Mouse (Mus musculus) urinary bladder, adult 18-20 months (tissue): ENCODE results near the gene Pcnx4.

Experiments used
- DNase-seq, 2 experiments: peaks; one replicate each; pipeline ENCODE4 v3.0.0; 2022; ENCODE audit warnings: low spot score in 2 of 2, mixed read lengths in 2 of 2

The Pcnx4 gene

GRCm38 (mm10) chr12:72536021-72536597 is at the start of gene Pcnx4:
TSS of gene Pcnx4 (plus strand) at chr12:72536383.
- peak; percentile 95 to 97 for DNase-seq

- no peak for DNase-seq
These were observed 48.7 kb upstream of the Pcnx4 start for GRCm38 (mm10) chr12:72487498-72487897.

GRCm38 (mm10) chr12:72489995-72490394 is 46.2 kb upstream of the Pcnx4 start:
- DNase-seq: no peak

DNA sequence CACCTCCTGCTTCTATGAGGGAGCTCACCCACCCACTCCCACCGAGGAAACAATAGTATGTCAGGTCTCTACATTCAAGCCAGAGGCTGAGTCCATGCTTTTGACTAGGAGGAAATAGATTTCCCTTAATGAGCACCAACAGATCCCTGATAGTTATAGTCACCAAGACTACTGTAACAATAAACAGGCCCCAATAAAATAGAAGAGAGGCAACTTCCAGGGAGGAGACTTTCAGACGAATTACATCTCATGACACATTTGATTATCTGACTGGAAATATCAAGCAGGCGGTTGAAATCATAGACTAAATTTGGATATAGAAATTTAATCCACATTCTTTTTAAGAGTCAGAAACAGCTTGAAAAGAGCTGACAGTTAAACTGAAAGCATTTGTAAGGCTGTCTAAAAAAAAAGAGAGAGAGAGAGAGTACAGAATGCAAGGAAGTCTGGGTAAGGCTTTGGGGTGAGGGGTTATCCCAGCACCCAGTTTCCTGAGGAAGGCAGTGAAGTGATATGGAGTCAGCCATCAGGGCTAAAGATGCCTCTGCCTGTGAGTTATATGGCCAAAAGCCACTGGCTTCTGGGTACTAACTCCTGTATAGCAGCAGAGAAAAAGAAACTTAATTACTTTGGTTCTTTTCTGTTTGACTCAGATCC is 45.0 kb upstream of the Pcnx4 start:
- DNase-seq: no peak

DNA sequence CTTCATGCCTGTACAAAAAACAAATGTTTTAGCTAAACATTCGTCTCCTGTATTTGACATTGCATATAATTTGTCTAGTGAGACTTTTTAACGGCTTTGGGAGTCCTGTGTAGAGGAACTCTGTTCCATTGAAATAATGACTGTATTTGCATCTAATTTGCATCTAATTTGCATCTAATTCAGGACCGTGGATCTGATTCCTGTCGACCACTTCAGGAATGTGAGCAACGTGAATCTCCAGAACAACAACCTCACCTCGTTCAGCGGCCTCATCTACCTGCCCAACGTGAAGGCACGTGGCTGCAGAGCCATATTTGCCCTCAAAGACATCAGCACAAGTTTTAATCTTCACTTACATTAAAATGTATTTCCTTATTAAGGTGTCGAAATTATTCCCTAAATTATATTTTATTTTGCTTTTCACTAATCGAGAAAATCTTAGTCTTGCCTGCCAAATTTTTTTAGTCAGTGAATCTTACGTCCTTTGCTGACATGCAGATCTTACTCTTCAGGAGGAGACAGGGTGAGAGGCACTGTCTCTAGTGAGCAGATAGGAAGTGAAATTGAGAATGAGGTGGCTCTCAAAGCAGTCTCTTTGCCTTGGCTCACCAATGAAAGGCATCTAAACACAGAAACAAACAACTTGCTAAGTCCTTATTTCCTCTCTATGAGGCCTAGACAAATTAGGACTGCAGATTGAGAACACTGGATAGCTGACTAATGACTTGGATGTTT is 39.1 kb upstream of the Pcnx4 start:
- no peak for DNase-seq

GRCm38 (mm10) chr12:72509606-72510005 is 26.6 kb upstream of the Pcnx4 start:
- no peak for DNase-seq

- no peak for DNase-seq
These were observed 20.7 kb upstream of the Pcnx4 start for GRCm38 (mm10) chr12:72515446-72515845.

- no peak for DNase-seq
These were observed 18.0 kb upstream of the Pcnx4 start for GRCm38 (mm10) chr12:72518114-72518728.

GRCm38 (mm10) chr12:72519352-72519751 is 16.8 kb upstream of the Pcnx4 start:
- DNase-seq: peak in 1 of 2 experiments; percentile 5

DNA sequence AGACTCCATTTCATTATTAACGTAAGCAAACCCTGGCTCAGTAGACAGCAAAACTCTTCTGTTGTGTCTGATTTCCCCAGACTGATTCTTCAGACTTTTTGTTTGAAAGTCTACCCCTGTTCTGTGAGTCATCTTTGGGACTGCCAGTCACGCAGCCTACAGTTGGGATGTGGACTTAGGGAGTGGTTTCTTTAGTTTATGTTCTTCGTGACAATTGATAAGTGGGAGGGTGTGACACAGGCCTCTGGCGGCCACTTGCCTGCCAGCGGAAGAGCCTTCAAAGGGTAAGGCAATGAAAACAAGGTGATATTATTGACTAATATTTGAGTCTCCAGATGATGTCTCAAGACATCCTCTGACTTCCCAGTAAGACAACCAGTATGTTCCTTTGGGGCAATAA is 16.3 kb upstream of the Pcnx4 start:
- DNase-seq: no peak

DNA sequence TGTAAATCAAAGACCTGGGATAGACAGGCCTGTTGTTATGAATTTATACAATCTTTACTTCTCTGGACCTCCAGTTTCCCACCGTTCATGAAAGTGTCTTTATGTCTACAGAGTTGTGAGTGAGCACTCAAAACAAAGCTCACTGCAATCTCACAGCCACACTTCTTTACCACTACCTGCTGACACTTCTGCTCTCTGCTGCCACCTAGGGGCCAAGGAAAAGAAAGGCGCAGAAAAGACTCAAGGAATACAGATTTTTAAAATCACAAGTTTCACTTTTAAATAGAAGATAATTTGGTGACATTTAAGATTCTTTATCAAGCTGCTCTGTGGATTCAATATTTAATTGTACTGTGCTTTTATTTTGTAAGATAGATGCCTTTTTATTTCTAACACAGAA is 15.5 kb upstream of the Pcnx4 start:
- DNase-seq: peak; percentile 10 to 44

DNA sequence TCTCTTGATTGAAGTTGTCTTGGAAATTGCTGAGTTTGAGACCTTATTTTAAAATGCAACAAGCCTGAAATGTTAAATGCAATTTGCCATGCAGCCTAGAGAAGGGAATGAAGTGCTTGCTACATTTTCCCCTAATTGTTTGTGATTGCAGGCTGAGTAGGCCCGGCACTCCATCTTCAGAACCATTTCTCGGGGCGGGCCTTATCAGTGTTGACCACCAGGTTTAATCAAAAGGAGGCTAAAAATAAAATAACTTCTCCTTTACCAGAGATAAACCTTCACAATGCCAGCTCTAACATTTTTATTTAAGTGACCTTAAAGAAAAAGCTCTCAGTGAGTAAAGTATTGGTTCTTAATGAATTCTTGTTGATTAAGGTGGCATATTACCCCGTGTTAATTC is 10.6 kb upstream of the Pcnx4 start:
- DNase-seq: no peak

GRCm38 (mm10) chr12:72532303-72532702 is 3.9 kb upstream of the Pcnx4 start:
- no peak for DNase-seq

DNA sequence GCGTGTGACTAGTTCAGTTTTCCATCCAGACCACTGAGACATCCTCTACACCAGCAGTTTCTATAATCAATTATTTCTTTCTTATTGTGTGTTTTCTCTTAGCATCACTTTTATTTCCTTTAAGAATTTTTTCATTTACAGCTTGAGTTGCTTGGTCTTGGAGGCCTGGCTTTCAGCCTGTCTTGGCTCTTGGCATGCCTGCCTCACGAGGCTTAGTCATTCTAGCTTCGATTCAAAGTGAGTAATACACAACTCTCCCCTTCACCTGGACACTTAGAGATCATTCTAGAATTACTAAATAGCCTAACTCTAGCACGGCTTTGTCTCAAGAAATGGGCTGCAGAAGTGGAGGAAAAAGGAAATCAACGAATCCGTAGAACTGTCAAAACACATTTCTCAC is 2.2 kb upstream of the Pcnx4 start:
- DNase-seq: no peak

- no peak for DNase-seq
These were observed 584 bp upstream of the Pcnx4 start for GRCm38 (mm10) chr12:72535599-72535998.

GRCm38 (mm10) chr12:72538571-72538970 is 2.4 kb downstream of the Pcnx4 start:
- no peak for DNase-seq

DNA sequence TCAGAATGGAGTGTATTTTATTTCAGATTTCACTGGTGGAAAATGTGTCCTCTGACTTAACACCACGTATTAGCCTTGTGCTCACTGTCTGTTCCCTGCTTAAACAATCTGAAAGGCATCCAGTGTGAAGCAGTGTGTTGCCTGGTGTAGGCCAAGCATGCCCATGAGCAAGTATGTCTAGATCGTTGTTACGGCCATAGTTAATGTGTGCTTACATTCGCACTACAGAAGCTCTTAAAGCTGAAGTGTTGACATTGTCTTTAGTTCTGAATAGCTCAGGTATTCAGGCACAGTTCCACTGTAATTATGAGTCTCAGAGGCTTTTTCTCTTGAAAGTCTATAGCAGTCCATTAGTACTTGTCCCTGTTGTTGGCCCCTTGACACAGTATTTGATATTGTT is 18.2 kb downstream of the Pcnx4 start:
- DNase-seq: no peak

DNA sequence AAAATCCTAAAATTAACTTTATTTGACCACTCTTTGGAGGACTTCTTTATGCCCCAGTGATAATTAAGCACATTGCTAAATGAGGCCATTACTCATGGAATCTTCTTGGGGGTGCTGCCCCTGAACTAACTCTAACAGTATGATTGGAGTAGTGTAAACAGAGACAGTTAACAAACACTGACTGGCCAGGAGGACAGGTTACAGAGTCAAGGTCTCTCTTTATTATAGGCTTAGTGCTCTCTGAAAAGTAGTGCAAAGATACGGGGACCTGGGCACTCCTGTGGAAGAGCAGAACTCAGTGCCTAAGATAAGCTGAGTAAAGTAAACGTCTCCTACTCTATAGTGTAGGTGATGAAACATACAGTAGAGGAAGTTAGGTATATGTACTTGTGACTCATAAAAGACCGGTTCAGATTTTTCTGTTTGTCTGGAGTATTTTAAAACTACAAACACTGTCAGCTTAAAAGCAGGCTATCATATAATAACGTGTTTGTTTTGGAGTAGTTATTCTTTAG is 28.2 kb downstream of the Pcnx4 start:
- DNase-seq: no peak

- no peak for DNase-seq
These were observed 45.8 kb downstream of the Pcnx4 start for GRCm38 (mm10) chr12:72582021-72582420.

DNA sequence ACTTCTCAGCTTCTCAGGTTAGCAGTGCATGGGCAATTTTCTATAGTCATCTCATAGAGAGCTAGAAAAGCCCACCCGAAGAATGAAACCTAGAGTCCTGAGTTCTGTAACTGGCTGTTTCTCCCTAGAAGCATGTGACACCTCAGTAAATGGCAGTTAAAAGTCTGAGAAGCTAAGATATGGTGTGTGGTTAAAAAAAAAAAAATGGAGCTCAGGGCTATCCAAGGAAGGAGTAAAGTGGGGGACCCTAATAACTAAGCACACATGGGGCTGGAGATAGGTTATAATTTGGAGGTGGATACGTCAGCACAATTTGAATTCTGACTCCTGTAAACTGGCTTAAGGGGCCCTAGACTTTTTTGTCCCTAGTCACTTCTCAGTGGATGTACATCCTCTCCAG is 46.9 kb downstream of the Pcnx4 start:
- no peak for DNase-seq

- DNase-seq: no peak
These were observed 49.2 kb downstream of the Pcnx4 start for GRCm38 (mm10) chr12:72585339-72585738.

DNA sequence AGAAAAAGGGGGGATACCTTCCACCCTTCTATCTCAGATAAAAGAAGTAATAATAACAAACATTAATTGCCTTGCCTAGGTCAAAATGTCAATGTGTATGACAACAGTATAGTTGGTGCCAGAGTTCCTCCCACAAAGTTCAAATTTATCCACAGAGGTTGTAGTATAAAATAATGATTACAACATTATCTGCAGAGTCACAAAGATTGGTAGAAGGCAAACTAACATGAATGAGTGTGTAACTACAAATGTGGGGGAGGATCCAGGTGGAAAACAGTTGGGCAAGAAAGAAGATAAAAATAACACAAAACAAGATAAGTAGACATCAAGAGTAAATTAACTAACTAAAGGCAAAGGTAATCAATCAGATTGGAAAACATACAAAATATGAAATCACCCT is 56.8 kb downstream of the Pcnx4 start:
- no peak for DNase-seq
